Mouse (Mus musculus) E14TG2a.4 (cell line): ENCODE measurements at regions not wholly inside any gene's neighbourhood (a gene's known extent, or its start where the extent isn't known, plus 50 kb on each side); places are given as distances from the start of the nearest gene placed in this dataset.

Experiments
- H3K27me3 ChIP-seq: 2 replicates; pipeline ENCODE4 v1.6.1; 2014; ENCODE audit warnings: low read length, control low read depth; ENCODE audit not compliant: insufficient read depth
- H3K36me3 ChIP-seq: 2 replicates; pipeline ENCODE4 v1.6.1; 2014; ENCODE audit warnings: low read length, control low read depth; ENCODE audit not compliant: insufficient read depth
- H3K4me1 ChIP-seq: replicated peaks from 2 replicates; pipeline ENCODE4 v1.6.1; 2014; ENCODE audit warnings: low read depth, low read length, control low read depth
- H3K4me3 ChIP-seq: replicated peaks from 2 replicates; pipeline ENCODE4 v1.5.1; 2014; ENCODE audit warnings: mild to moderate bottlenecking, low read length
- H3K9me3 ChIP-seq: 2 replicates; pipeline ENCODE4 v1.6.1; 2014; ENCODE audit warnings: low read length, control low read depth
- CTCF ChIP-seq: conservative IDR thresholded peaks from 2 replicates; pipeline ENCODE4 v1.5.1; 2014; ENCODE audit warnings: low read length
- NANOG ChIP-seq: IDR thresholded peaks from 2 replicates; pipeline ENCODE4 v1.6.1; 2014; ENCODE audit warnings: borderline replicate concordance, low read length, mixed read lengths
- POU5F1 ChIP-seq: IDR thresholded peaks from 2 replicates; pipeline ENCODE4 v1.6.1; 2014; ENCODE audit warnings: low read length, borderline replicate concordance

GRCm38 (mm10) chr5:41061646-41062045 lies 646.3 kb downstream of the Rab28 start:
- no peaks in the 10 kb centered on the region for H3K4me1 ChIP-seq
- TF ChIP-seq NANOG (no peak), POU5F1 (no peak), CTCF (no peak)
- no peaks in the 10 kb centered on the region for H3K9me3 ChIP-seq
- H3K4me3 ChIP-seq: no peak overlapping the region
- no peaks in the 10 kb centered on the region for H3K27me3 ChIP-seq
- H3K36me3 ChIP-seq: no peaks in the 10 kb centered on the region

GRCm38 (mm10) chr5:41061222-41061621 lies 646.7 kb downstream of the Rab28 start:
- TF ChIP-seq NANOG (no peak), POU5F1 (no peak), CTCF (no peak)
- Histone ChIP-seq H3K4me1 (no peaks in the 10 kb centered on the region), H3K36me3 (no peaks in the 10 kb centered on the region), H3K27me3 (no peaks in the 10 kb centered on the region), H3K9me3 (no peaks in the 10 kb centered on the region), H3K4me3 (no peak overlapping the region)

- Histone ChIP-seq H3K9me3 (no peaks in the 10 kb centered on the region), H3K27me3 (no peaks in the 10 kb centered on the region)
- no peak for TF ChIP-seq NANOG
- TF ChIP-seq POU5F1: no peak
- TF ChIP-seq CTCF: no peak
These were observed 649.9 kb downstream of the Rab28 start for GRCm38 (mm10) chr5:41058015-41058414.

GRCm38 (mm10) chr5:41051948-41052347 lies 656.0 kb downstream of the Rab28 start:
- H3K27me3 ChIP-seq: no peaks in the 10 kb centered on the region
- no peak overlapping the region for H3K4me3 ChIP-seq
- H3K4me1 ChIP-seq: no peaks in the 10 kb centered on the region
- TF ChIP-seq POU5F1 (no peak), CTCF (peak; percentile 24), NANOG (no peak)
- H3K36me3 ChIP-seq: no peaks in the 10 kb centered on the region
- 0 out of 2 replicates have a peak, but pooled peaks cover 6% of the 10 kb centered on the region for H3K9me3 ChIP-seq

More at GRCm38 (mm10) chr5:41058015-41058414, 649.9 kb downstream of the Rab28 start:
- Histone ChIP-seq H3K36me3 (no peaks in the 10 kb centered on the region), H3K4me1 (no peaks in the 10 kb centered on the region), H3K4me3 (no peak overlapping the region)

- TF ChIP-seq NANOG (no peak), POU5F1 (no peak), CTCF (no peak)
- no peak overlapping the region for H3K4me3 ChIP-seq
- H3K4me1 ChIP-seq: no peaks in the 10 kb centered on the region
These were observed 659.4 kb downstream of the Rab28 start for GRCm38 (mm10) chr5:41048515-41048914.

GRCm38 (mm10) chr5:41045221-41045620 lies 662.7 kb downstream of the Rab28 start:
- TF ChIP-seq CTCF: no peak
- no peak for TF ChIP-seq NANOG
- no peak for TF ChIP-seq POU5F1
- Histone ChIP-seq H3K4me1 (no peaks in the 10 kb centered on the region), H3K4me3 (no peak overlapping the region), H3K27me3 (no peaks in the 10 kb centered on the region), H3K9me3 (0 out of 2 replicates have a peak, but pooled peaks cover 3% of the 10 kb centered on the region), H3K36me3 (no peaks in the 10 kb centered on the region)

More at GRCm38 (mm10) chr5:41048515-41048914, 659.4 kb downstream of the Rab28 start:
- H3K36me3 ChIP-seq: no peaks in the 10 kb centered on the region
- 0 out of 2 replicates have a peak, but pooled peaks cover 6% of the 10 kb centered on the region for H3K9me3 ChIP-seq
- H3K27me3 ChIP-seq: no peaks in the 10 kb centered on the region

- H3K4me1 ChIP-seq: no peaks in the 10 kb centered on the region
- H3K9me3 ChIP-seq: no peaks in the 10 kb centered on the region
- TF ChIP-seq CTCF (peak; percentile 38), NANOG (no peak)
- H3K36me3 ChIP-seq: no peaks in the 10 kb centered on the region
- H3K4me3 ChIP-seq: no peak overlapping the region
- H3K27me3 ChIP-seq: no peaks in the 10 kb centered on the region
These were observed 663.5 kb downstream of the Rab28 start for GRCm38 (mm10) chr5:41044465-41044864.

GRCm38 (mm10) chr5:41038790-41039189 lies 669.2 kb downstream of the Rab28 start:
- no peaks in the 10 kb centered on the region for H3K36me3 ChIP-seq
- no peaks in the 10 kb centered on the region for H3K9me3 ChIP-seq
- H3K4me1 ChIP-seq: no peaks in the 10 kb centered on the region
- no peaks in the 10 kb centered on the region for H3K27me3 ChIP-seq
- TF ChIP-seq NANOG: no peak
- TF ChIP-seq CTCF: no peak
- TF ChIP-seq POU5F1: no peak
- H3K4me3 ChIP-seq: no peak overlapping the region

GRCm38 (mm10) chr5:41006692-41007091 lies 701.3 kb downstream of the Rab28 start:
- no peak for TF ChIP-seq NANOG
- TF ChIP-seq CTCF: peak; percentile 54

More at GRCm38 (mm10) chr5:41006692-41007091, 701.3 kb downstream of the Rab28 start:
- H3K27me3 ChIP-seq: no peaks in the 10 kb centered on the region
- H3K4me1 ChIP-seq: no peaks in the 10 kb centered on the region
- no peak overlapping the region for H3K4me3 ChIP-seq
- no peaks in the 10 kb centered on the region for H3K36me3 ChIP-seq
- peaks cover 17% of the 10 kb centered on the region for H3K9me3 ChIP-seq
